Mouse (Mus musculus) embryo, embryonic 9.5 days (tissue): ENCODE results near the gene Spock1.

Experiments
- DNase-seq: peaks from one replicate; pipeline ENCODE4 v3.0.0-alpha.2; 2017; ENCODE audit errors: extremely low spot score

Gene Spock1

DNA sequence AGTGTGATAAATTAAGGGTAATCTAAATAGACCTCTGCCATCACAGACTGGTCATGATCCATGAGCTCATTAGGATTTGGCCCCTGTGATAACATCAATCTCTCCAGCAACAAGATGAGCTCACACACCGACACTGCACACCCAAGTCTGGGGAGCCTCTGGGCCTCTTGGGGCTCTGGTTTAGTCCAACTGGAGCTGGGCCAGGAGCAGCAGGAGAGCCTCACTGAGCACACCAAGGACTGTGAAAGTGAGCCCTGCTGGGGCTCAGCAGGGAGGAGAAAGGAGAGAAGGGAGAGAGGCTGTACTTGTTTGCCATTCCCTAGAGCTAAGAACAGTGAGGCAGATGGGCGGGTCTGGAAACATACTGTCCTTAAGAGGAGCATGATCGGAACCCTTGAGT is 248.3 kb downstream of the Spock1 start:
- no peak for DNase-seq

DNA sequence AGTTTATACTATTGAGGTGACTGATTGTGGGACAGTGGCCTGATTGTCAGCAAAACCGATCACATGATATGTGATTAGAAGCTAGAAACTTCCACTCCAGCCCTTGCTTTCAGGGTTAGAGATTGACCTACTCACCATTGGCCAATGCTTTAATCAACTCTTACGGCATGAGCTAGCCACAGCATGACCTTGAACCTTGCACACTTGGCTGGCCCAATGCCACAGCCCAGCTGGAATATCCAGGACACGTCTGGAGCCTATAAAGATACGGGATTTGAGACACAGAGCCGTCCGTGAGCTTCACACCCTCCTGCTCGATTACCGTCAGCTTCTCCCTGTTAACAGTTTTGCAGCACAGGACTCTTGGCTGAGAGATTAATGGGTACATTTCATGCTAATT is 251.5 kb downstream of the Spock1 start:
- DNase-seq = no peak

GRCm38 (mm10) chr13:57654362-57654761 is 253.8 kb downstream of the Spock1 start:
- no peak for DNase-seq

DNA sequence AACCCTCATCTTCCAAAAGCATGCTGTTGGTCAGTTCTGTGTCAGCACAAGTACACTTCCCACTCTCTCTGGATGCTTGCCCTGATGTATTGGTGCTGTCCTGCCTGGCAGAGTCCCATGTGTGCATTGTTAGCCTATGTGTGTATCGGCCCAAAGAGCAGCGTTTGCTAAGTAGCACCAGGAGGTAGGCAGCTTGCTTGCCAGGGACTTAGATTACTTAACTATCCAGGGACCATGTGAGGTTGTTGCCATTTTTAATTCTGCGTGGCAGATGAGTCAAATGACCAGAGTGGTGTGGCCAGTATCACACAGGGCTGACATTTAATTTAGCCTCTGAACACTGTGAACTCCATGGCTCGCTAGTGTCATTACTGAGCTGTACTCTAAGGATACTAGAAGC is 256.9 kb downstream of the Spock1 start:
- no peak for DNase-seq

- DNase-seq = no peak
These were observed 259.3 kb downstream of the Spock1 start for GRCm38 (mm10) chr13:57648784-57649183.

DNA sequence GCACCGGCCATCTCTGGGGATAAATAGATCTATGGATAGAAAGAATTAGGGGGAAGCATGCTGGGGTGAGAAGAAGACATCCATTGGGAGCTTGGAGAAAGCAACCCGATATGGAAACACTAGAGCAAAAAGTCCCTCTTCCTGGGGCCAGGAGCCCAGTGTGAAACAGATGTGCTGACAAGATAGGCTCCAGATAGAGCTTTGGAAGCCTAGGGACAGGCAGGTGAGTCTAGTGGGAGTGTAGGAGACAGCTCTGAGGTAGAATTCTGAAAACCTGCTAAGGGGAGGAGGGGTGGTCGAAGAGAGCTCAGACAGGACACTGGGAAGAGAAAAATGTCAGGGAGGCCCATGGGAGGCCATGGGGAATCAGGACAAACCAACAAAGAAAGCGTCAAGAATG is 260.7 kb downstream of the Spock1 start:
- DNase-seq = no peak

DNA sequence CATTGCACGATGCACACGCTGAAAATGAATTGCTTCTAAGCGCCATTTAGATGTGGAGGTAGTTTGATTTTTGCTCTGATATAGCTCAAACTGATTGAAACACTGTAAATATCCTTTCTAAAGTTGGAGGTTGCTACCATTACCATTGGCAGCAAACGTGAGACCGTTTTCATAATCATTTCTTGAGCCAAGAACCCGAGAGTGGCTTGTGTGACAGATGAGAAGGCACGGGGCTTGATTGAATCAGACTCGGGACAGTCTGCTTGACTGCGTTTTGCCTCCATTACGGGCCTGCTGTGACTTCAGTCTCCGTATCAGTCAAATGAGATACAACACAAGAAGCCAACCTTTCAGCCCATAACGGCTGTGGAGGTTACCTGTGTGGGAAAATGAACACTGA is 265.1 kb downstream of the Spock1 start:
- DNase-seq = no peak

DNA sequence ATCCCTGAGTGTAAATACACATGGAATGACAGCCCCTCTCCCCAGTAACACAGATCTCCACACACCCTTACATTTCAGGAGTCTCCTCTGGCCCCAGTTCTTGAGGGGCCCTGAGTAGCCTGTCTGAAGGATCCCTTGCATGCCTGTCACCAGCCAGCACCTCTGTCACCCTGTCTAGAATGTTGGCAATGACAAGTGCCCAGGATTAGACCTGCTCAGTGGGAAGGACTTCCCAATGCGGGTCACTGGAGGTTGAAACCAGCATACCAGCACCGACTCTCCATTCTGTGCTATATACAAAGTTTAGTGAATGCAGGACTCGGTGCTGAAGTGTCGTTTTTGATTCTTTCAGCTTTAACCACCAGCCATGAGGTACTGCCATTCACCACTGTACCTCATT is 266.5 kb downstream of the Spock1 start:
- no peak for DNase-seq

DNA sequence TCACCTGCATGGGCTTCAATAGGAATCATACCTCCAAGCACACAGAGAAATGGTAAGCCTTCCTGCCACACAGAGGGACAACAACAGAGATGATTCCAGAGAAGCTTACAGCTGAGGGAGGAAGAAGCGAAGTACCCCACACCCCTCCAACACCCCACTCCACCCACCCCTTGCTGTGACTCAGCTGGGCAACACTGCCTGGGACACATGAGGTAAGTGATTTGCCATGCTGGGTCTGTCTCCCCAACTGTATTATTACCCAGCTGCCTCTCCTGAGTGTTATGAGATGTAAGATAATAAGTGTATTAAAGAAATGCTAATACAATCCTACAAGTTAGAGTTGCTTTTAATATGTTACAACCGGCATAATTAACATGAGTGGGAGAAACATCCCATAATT is 267.2 kb downstream of the Spock1 start:
- DNase-seq = no peak

DNA sequence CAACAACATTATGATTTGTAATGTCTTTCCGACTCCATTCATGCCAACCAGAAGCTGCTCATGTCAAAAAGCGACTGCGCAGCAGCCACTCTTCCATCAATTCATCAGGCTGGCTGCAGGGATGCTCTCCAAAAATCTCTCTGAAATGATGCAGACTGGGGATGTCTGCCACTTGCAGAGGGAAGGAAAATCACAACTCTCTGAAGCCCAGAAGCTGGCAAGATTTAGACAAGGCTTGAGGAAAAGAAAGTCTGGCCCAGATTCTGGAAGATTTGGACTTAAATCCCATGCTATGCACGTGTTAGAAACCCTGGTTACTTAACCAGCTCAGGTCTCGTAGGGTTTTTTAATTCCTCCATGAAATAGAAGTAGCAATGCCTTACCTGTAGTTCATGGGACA is 269.3 kb downstream of the Spock1 start:
- DNase-seq = no peak

DNA sequence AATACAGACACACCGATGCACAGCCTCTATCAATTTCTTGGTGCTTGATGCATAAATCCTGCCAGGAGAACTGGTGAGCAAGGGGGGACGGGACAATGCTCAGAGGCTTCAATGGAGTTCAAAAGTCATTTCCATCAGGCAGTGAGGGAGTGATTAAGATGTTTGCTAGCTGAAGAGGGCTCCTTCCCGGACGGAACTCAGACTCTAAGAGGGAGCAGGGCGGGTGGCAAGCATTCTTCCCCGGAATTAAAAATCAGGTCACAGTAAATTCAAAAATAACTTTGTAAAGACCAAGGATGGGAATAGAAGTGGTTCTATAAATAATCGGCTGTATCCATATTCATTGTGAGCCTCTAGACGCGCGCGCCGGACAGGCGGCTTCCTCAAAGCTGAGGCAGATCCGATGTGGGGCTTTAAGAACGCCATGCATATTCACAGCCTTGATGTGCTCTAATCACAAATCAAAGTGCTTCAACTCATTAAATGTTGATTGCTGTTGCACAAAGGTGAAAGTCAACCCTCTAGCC is 270.5 kb downstream of the Spock1 start:
- DNase-seq = no peak

GRCm38 (mm10) chr13:57637080-57637572 is 271.0 kb downstream of the Spock1 start:
- no peak for DNase-seq

DNA sequence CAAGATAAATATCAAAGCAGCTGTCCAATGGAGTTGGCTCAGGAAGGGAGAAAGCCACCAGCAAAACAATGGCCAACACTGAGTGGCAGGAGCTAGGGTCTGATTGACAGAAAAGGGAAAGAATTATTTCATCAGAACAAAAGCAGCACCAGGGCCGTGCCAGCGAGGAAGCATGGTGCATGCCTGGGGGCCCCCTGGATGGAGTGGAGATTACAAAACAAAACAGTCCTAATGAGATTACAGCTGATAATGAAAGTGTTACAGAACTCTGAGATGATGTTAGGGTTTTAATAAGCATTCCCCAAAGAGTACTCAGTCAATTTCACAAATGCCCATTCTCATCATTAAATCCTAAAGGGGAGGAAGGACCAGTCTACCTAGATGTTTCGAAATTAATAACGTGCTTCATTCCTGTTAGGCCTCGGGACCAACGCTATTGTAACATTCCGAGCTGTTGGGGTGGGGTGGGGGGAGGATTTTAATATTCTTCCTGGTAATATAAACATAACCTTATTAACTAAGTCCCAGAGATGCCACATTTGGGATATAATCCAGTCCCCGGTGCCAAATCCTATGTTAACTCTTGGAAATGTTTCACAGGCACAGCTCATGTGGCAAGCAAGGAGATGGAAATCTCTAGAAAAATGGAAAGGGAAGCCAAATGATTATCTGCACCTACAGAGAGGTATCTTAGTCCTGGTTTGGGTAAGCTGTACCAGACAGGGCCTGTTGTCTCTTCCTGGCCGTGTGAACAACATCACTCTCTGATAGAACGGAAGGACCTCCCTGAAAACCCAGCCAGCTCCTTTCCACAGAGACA is 271.7 kb downstream of the Spock1 start:
- no peak for DNase-seq

DNA sequence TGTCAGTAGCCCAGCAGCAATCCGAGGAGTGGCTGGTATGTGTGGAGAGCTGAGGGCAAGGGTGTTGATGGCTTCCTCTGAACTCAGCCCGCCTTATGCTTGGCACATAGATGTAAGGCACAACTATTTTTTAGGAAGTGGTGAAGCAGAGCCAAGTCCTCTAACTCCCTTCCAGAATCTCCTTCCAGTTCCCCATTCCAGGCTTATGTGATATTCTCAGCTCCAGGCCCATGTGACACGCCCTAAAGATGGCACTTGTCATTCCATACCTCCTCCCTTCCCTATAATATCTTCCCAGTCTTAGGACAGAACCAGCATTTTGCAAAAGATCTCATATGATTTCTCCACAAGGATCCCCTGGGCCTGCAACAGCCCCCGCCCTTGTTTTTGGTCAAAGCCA is 277.6 kb downstream of the Spock1 start:
- DNase-seq = no peak

DNA sequence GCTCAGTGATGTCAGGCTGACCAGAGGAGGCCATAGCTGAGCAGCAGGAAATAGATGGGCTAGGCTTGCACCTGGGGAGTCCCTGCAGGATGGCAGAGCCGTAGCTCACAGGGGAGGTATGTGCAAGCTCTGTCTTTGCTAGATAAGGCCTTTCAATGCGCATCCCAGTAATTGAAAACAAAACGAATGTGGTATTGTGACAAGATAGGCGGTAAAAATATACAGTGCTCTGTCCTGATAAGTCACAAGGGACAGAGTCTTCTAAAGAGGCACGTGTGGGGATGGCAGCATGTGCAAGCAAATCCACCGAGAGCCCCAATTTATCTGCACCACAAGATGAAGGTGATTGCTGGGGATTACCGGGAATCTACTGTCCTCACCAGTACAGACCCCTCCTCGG is 279.9 kb downstream of the Spock1 start:
- DNase-seq = no peak

GRCm38 (mm10) chr13:57626434-57626833 is 281.7 kb downstream of the Spock1 start:
- no peak for DNase-seq

DNA sequence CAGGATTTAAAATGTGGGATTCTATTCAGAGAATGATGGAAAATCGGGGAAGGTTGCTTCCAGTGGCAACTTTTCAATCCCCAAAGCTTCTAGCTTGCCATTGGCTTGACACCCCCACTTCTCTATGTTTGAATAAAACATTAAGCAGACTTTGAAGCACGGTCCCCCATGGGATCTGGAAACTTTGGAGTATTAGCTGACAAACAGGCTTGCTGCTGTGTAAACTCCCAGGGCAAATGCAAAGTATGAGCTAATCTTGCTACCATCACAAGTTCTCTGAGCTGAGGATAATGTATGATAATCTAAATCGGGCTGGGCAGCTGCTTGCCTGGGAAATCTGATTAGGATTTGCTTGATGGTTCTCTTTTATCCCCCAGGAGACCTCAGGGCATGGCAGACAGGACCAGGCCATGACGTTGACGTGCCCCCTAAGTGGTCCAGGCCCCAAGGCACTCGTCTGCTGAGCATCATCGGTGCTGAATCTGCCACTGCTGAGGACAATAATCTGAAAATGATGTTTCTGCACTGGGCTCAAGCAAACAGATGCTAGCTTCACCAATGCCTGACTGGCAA is 284.1 kb downstream of the Spock1 start:
- DNase-seq = no peak

DNA sequence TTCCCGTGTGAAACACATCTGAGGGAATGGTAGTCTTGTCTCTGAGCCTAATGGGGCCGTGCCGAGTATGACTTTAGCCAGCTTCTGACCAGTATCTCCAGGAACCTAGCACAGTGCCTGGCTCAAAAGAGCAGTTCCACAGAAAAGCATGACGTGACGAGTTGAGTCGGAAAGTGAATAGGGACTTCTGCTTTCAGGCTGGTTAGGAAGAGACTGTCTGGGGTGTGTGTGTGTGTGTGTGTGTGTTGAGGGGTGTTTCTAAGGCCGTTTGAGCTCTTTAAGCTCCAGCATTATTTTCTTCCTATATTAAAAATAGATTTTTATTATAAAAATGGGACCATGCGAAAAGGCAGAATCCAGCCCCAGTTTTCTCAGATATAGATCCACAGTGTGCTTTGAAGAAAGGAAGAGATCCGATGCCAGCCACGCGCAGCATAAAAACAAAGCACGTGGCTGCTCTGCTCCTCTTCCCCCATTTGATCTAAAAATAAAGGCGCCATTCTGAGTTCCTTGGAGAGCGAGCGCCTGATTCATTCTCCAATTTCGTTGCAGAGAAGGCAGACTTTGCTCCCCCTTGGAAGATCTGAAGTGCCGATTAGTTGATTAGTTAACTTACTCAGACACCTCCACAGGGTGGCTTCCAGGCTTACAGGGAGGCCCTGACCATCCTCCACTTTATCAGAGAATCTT is 288.9 kb downstream of the Spock1 start:
- no peak for DNase-seq

DNA sequence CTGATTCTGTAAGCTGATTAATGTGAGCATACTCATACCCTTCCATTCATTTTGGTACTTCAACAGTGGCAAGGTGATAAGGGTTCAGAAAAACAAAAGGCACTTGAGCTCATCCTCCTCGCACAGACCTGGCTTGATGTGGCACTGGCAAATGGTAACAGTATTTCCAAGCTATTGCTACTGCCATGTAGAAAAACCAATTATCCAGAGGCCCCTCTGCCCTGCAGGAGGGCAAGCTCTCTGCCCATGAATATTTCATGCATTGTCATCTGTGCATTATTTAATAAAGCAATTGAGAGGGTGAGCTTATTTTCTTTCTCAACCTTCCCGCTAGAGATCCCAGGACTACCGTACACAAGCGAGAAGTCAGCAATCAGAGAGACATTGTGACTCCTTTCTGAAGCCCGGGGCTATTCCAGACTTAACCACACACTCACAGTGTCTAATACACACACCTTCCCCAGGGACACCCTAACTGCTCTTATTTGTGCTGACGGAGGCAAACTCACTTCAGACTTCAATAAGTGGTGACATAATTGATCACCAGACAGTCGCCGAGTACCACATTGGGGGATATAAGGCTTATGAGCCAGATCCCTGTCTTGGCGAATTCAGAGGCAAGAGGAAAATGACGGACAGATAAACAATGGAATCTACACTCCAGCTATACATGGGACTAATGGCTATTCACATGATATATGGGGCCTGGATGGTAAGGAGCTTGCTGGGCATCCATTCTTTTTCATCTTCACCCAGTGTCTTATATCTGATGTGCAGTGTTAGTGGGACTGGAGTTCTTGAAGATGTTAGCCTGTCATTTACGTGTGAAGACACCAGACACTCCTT is 296.6 kb downstream of the Spock1 start:
- no peak for DNase-seq

- DNase-seq = no peak
These were observed 298.2 kb downstream of the Spock1 start for GRCm38 (mm10) chr13:57609946-57610345.

DNA sequence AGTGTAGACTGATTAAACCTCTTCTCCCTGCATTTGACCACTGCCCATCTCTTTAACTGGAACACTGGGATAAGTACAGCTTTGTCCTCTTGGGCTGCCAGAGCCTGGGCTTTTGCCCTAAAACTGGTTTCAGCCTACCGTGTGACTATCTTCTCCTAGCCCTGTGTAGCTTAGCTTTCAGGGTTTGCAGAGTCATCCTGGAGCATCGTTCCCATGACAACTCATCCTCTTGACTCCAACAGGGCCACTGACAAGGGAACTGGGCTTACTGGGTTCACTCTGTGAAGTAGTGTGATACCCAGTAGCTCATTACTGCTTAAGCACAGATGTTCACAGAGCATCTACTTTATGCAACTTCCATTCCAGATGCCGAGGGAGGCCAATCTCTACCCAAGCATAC is 303.7 kb downstream of the Spock1 start:
- DNase-seq = no peak

DNA sequence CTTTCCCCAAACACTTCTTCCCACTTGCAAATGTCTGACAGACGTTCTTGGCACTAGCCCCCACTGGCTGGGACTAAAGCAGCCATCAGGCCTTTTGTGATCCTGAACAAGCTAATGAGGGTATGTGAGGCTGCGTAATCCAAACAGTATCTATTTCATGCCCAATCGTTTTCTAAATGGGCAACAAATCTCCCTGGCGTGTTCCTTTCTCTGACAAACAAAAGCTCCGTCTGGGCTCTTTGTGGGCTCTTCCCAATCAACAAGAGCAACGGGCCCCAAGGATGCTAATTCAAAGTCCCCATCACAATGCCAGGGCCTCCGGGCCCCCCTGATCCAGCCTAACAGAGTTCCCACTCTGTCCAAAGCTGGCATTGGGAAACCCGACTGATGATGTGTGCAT is 304.9 kb downstream of the Spock1 start:
- peak; percentile 19 for DNase-seq
